Mouse (Mus musculus): ENCODE results near the gene Adamtsl3. TPM values are rescaled to one million over a fixed set of nuclear protein-coding genes. Genes with fewer than 3 reads are reported as not detected.
"Not testable (repeated sequence)": the region's sequence is repeated elsewhere in the genome, so short reads cannot be mapped to it uniquely, and the experiment has no call there.

Adamtsl3 gene
- polyA plus RNA-seq, 1 experiment = 3.7 TPM

- no peak for DNase-seq (ENCODE audit: low read depth)
Observed at GRCm38 (mm10) chr7:82361127-82361526, 25.6 kb downstream of the Adamtsl3 start.

- DNase-seq (ENCODE audit: low read depth) = no peak
Observed at GRCm38 (mm10) chr7:82364567-82364966, 29.1 kb downstream of the Adamtsl3 start.

- DNase-seq (ENCODE audit: low read depth) = no peak
Observed at GRCm38 (mm10) chr7:82366056-82366455, 30.6 kb downstream of the Adamtsl3 start.

DNA sequence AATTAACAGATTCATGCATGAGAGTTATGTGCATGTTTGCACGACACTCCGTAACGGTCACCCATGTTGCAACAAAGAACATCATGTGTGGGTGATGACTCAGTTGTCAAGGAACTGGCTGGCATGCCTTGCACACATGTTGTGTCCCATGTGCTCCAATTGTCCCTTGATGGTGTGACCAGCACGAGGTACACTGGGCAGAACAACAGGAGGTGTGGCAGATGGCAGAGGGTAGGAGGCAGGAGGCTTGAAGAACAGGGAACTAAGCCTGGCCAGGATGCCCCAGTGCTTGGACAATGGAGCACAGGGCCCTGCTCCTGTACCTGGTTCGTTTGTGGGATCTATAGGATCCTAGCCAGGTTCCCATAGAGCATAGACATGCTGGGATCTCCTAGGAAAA is 31.0 kb downstream of the Adamtsl3 start:
- DNase-seq (ENCODE audit: low read depth) = no peak

GRCm38 (mm10) chr7:82368047-82368446 is 32.6 kb downstream of the Adamtsl3 start:
- no peak for DNase-seq (ENCODE audit: low read depth)

GRCm38 (mm10) chr7:82370132-82370531 is 34.6 kb downstream of the Adamtsl3 start:
- no peak for DNase-seq (ENCODE audit: low read depth)

GRCm38 (mm10) chr7:82371411-82371810 is 35.9 kb downstream of the Adamtsl3 start:
- no peak for DNase-seq (ENCODE audit: low read depth)

- DNase-seq (ENCODE audit: low read depth) = no peak
Observed at GRCm38 (mm10) chr7:82378311-82378710, 42.8 kb downstream of the Adamtsl3 start.

GRCm38 (mm10) chr7:82379765-82380164 is 44.3 kb downstream of the Adamtsl3 start:
- DNase-seq (ENCODE audit: low read depth) = no peak

- no peak for DNase-seq (ENCODE audit: low read depth)
Observed at GRCm38 (mm10) chr7:82382843-82383535, 47.5 kb downstream of the Adamtsl3 start.

GRCm38 (mm10) chr7:82383536-82383848 is 48.0 kb downstream of the Adamtsl3 start:
- DNase-seq (ENCODE audit: low read depth) = no peak

- no peak for DNase-seq (ENCODE audit: low read depth)
Observed at GRCm38 (mm10) chr7:82387121-82387520, 51.6 kb downstream of the Adamtsl3 start.

DNA sequence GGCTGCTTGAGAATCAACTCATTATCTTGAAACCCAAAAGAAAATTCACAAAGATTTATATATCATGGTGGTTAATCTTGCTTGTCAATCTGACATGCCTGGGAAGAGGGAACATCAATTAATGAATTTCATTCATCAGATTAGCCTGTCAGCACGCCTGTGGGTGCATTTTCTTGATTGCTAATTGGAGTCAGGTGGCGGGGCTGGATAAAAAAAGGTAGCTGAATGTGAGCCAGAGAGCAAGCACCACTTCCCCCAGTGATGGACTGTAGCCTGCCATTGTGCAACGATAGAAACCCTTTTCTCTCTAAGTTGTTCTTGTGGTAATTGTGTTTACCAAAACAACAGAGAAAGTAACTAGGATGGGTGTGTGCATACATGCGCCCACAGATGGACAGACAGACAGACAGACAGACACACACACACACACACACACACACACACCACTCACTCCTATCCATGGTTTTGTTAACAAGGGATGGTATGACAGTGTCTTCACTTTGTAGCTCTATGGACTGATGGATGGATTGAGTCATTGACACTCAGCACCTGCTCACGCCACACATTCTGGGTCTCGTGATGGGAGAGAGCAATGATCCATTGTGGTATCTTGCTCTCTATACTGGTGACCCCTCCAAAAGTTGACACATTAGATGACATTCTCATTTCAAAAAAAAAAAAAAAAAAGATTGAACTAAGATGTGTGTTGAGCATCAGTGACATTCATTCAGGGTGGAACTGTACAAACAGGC is 59.1 kb downstream of the Adamtsl3 start:
- DNase-seq (ENCODE audit: low read depth) = no peak

DNA sequence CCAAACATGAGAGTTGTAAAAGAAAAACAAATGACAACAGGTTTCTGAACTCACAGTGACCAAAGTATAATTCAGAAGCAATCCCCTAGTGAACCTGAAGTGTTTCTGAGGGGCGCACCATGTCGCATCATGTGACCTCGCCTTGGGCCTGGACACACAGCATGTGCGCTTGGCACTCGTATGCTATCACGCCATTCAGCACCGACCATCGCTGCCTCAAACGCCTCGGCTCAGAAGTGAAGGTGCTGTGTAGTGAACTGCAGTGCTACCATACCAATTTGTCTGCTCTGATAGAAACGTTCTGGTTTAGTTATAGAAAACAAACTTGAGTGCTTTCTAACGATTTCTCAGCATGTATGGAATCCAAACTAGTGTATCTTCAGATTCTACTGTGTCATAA is 59.7 kb downstream of the Adamtsl3 start:
- no peak for DNase-seq (ENCODE audit: low read depth)

GRCm38 (mm10) chr7:82395751-82396512 is 60.4 kb downstream of the Adamtsl3 start:
- no peak for DNase-seq (ENCODE audit: low read depth)

DNA sequence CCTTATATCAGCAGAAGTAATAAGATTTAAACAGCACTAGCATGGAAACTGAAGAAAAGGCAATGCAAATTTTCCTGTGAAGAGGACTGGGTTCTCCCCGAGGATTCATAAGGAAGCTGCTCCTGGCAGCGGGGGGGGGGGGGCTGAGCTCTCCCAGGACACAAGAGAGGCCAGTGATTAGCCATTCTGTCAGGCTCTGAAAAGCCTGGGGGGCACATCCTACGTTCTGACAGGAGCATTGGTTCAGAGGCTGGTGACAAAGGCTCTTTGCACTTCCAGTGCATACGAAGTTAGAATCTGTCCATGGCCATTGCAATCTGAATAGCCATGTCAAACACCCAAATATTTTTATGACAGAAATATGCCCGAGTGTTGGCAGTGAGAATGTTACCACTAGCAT is 61.4 kb downstream of the Adamtsl3 start:
- no peak for DNase-seq (ENCODE audit: low read depth)

GRCm38 (mm10) chr7:82397632-82398031 is 62.1 kb downstream of the Adamtsl3 start:
- no peak for DNase-seq (ENCODE audit: low read depth)

DNA sequence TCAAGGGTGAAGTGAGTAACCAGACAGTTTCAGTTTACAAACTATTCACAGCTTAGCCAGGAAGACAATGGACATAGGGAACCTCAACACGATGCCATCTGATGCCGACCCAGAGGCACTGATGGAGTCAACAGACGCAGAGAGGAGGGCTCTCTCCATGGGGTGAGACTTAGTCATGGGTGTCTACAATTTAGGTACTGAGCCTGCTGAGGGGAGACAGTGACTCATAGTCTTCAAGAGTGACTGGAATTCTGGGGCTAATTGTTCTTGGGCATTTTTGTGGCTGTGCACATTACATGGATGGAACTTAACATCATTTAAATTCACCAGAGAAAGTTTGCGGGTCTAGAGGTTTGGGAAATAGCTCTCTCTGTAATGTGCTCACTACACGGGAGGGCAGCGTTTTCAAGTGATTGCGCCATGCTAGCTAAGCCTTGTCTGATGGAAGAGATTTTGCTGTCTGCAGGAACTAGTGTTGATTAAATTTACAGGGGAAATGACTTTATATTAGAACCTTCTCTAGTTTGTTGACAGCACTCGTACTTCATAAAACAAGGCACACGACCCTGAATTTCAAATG is 70.1 kb downstream of the Adamtsl3 start:
- no peak for DNase-seq (ENCODE audit: low read depth)

GRCm38 (mm10) chr7:82410966-82411365 is 75.5 kb downstream of the Adamtsl3 start:
- no peak for DNase-seq (ENCODE audit: low read depth)

DNA sequence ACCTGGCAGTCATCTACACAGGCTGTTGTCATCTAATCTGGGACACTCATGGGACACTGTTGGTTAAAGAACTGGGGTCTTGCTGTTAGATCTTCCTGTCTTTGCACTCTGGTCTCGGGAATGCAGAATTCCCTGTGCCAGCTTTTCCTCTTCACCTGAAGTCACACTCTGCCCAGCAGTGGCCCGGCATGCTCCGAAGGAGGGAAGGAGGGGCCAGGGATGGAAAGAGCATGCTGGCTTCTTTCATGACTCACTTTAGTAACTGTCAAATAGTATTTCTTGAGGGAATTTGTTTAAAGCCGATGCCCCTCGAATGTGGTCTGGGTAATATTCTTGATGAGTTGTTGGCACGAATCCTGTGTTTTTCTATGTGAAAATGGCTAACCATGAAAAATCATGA is 81.2 kb downstream of the Adamtsl3 start:
- no peak for DNase-seq (ENCODE audit: low read depth)

GRCm38 (mm10) chr7:82417053-82417452 is 81.6 kb downstream of the Adamtsl3 start:
- no peak for DNase-seq (ENCODE audit: low read depth)

- not testable (repeated sequence) for DNase-seq (ENCODE audit: low read depth)
Observed at GRCm38 (mm10) chr7:82420329-82421052, 85.0 kb downstream of the Adamtsl3 start.
